Mouse (Mus musculus) hindbrain, embryonic 15.5 days (tissue): ENCODE measurements around the gene Tead1. TPM values are rescaled to one million over a fixed set of nuclear protein-coding genes. Genes with fewer than 3 reads are reported as not detected.

Experiments used
- ATAC-seq: fragments of 200-750 bp; cut with Nextera tagmentation; 2 replicates; pipeline ENCODE4 v1.8.0; 2017; ENCODE audit warnings: low read depth, moderate number of reproducible peaks, moderate TSS enrichment; ENCODE audit not compliant: low FRiP score
- H3K27ac ChIP-seq: fragments of 300-500 bp; sonication (generic); replicated peaks from 2 replicates; pipeline ENCODE4 v1.5.1; 2015; ENCODE audit warnings: mild to moderate bottlenecking, inconsistent platforms
- H3K27me3 ChIP-seq: fragments of 300-500 bp; sonication (generic); 2 replicates; pipeline ENCODE4 v1.6.1; 2015; ENCODE audit warnings: control low read depth, inconsistent platforms
- H3K36me3 ChIP-seq: fragments of 300-500 bp; sonication (generic); 2 replicates; pipeline ENCODE4 v1.6.1; 2015; ENCODE audit warnings: control low read depth, inconsistent platforms
- H3K4me1 ChIP-seq: fragments of 300-500 bp; sonication (generic); replicated peaks from 2 replicates; pipeline ENCODE4 v1.6.1; 2015; ENCODE audit warnings: control low read depth, inconsistent platforms
- H3K4me2 ChIP-seq: fragments of 300-500 bp; sonication (generic); 2 replicates; pipeline ENCODE4 v1.6.1; 2015; ENCODE audit warnings: moderate library complexity, mild to moderate bottlenecking, inconsistent platforms
- H3K4me3 ChIP-seq: fragments of 300-500 bp; sonication (generic); 2 replicates; pipeline ENCODE4 v1.5.1; 2015; ENCODE audit warnings: mild to moderate bottlenecking, inconsistent platforms
- H3K9ac ChIP-seq: fragments of 300-500 bp; sonication (generic); 2 replicates; pipeline ENCODE4 v1.6.1; 2015; ENCODE audit warnings: inconsistent platforms
- H3K9me3 ChIP-seq: fragments of 300-500 bp; sonication (generic); 2 replicates; pipeline ENCODE4 v1.6.1; 2016; ENCODE audit warnings: control low read depth, inconsistent platforms
- WGBS: fragments of 180-500 bp; shearing (Covaris S2); methylation state at CpG from one replicate; pipeline ENCODE4 v1.1.7; 2015; 5-methylcytosine and 5-hydroxymethylcytosine counted together
- polyA plus RNA-seq: library from polyadenylated mRNA; unstranded; fragments of >200 nt; fragmentation: Nextera tagmentation; extraction: Ambion mirVana; gene quantifications from 2 replicates; pipeline ENCODE4 v1.2.1, GENCODE M21; 2015

Gene Tead1
- polyA plus RNA-seq, 1 experiment from 2014 or later, result 15.3 TPM

- H3K4me3 ChIP-seq, result no peak overlapping the region
- no peak for ATAC-seq
- H3K4me2 ChIP-seq, result no peak overlapping the region
- no peak overlapping the region for H3K27ac ChIP-seq
- H3K4me1 ChIP-seq, result no peaks in the 10 kb centered on the region
- no peaks in the 10 kb centered on the region for H3K27me3 ChIP-seq
- no peak overlapping the region for H3K9ac ChIP-seq
- H3K9me3 ChIP-seq, result no peaks in the 10 kb centered on the region
- 0 out of 2 replicates have a peak, but pooled peaks cover 8% of the 10 kb centered on the region for H3K36me3 ChIP-seq
- WGBS, result 91% methylated on average over 6 of the region's 6 CpGs
Observed at GRCm38 (mm10) chr7:112891883-112892282, 212.8 kb downstream of the Tead1 start.

GRCm38 (mm10) chr7:112892595-112892994, 213.5 kb downstream of the Tead1 start:
- Histone ChIP-seq H3K9ac (no peak overlapping the region), H3K4me1 (no peaks in the 10 kb centered on the region), H3K27me3 (no peaks in the 10 kb centered on the region), H3K27ac (no peak overlapping the region), H3K36me3 (0 out of 2 replicates have a peak, but pooled peaks cover 8% of the 10 kb centered on the region), H3K9me3 (no peaks in the 10 kb centered on the region), H3K4me3 (no peak overlapping the region), H3K4me2 (no peak overlapping the region)
- ATAC-seq, result no peak
- WGBS, result 72% methylated on average over 5 of the region's 5 CpGs

GRCm38 (mm10) chr7:112896363-112896762, 217.2 kb downstream of the Tead1 start:
- no peak for ATAC-seq
- 98% methylated on average over 2 of the region's 2 CpGs for WGBS
- Histone ChIP-seq H3K4me1 (no peaks in the 10 kb centered on the region), H3K4me3 (no peak overlapping the region), H3K4me2 (no peak overlapping the region), H3K27me3 (no peaks in the 10 kb centered on the region), H3K9me3 (no peaks in the 10 kb centered on the region), H3K36me3 (0 out of 2 replicates have a peak, but pooled peaks cover 8% of the 10 kb centered on the region), H3K27ac (no peak overlapping the region), H3K9ac (no peak overlapping the region)

GRCm38 (mm10) chr7:112901710-112902109, 222.6 kb downstream of the Tead1 start:
- no peak for ATAC-seq
- Histone ChIP-seq H3K4me3 (no peak overlapping the region), H3K4me1 (no peaks in the 10 kb centered on the region), H3K4me2 (no peak overlapping the region), H3K27ac (no peak overlapping the region), H3K9ac (no peak overlapping the region), H3K27me3 (no peaks in the 10 kb centered on the region), H3K9me3 (no peaks in the 10 kb centered on the region), H3K36me3 (no peaks in the 10 kb centered on the region)
- 94% methylated on average over 7 of the region's 7 CpGs for WGBS

GRCm38 (mm10) chr7:112906848-112907247, 227.7 kb downstream of the Tead1 start:
- H3K4me1 ChIP-seq, result peaks cover 7% of the 10 kb centered on the region; the same call in 1 of the 2 replicates
- no peaks in the 10 kb centered on the region for H3K9me3 ChIP-seq
- ATAC-seq, result no peak
- WGBS, result 56% methylated on average over 5 of the region's 5 CpGs
- H3K9ac ChIP-seq, result no peak overlapping the region
- H3K4me3 ChIP-seq, result no peak overlapping the region
- H3K36me3 ChIP-seq, result no peaks in the 10 kb centered on the region
- no peaks in the 10 kb centered on the region for H3K27me3 ChIP-seq
- no peak overlapping the region for H3K27ac ChIP-seq
- no peak overlapping the region for H3K4me2 ChIP-seq

- Histone ChIP-seq H3K4me2 (no peak overlapping the region), H3K27me3 (no peaks in the 10 kb centered on the region), H3K9me3 (no peaks in the 10 kb centered on the region), H3K9ac (no peak overlapping the region), H3K27ac (no peak overlapping the region), H3K4me1 (peaks cover 7% of the 10 kb centered on the region; the same call in 1 of the 2 replicates), H3K4me3 (no peak overlapping the region), H3K36me3 (no peaks in the 10 kb centered on the region)
- no peak for ATAC-seq
- 56% methylated on average over 2 of the region's 2 CpGs for WGBS
Observed at GRCm38 (mm10) chr7:112907468-112907867, 228.3 kb downstream of the Tead1 start.

GRCm38 (mm10) chr7:112909164-112909563, 230.0 kb downstream of the Tead1 start:
- 91% methylated on average over 10 of the region's 10 CpGs for WGBS
- H3K4me1 ChIP-seq, result peaks cover 7% of the 10 kb centered on the region; the same call in 1 of the 2 replicates

GRCm38 (mm10) chr7:112912969-112913368, 233.9 kb downstream of the Tead1 start:
- H3K4me3 ChIP-seq, result no peak overlapping the region
- H3K9me3 ChIP-seq, result no peaks in the 10 kb centered on the region
- ATAC-seq, result no peak
- H3K36me3 ChIP-seq, result no peaks in the 10 kb centered on the region
- H3K27ac ChIP-seq, result no peak overlapping the region
- H3K9ac ChIP-seq, result no peak overlapping the region
- WGBS, result 83% methylated on average over 3 of the region's 3 CpGs
- no peak overlapping the region for H3K4me2 ChIP-seq
- no peaks in the 10 kb centered on the region for H3K27me3 ChIP-seq
- H3K4me1 ChIP-seq, result peaks cover 9% of the 10 kb centered on the region; the same call in 1 of the 2 replicates

More at GRCm38 (mm10) chr7:112909164-112909563, 230.0 kb downstream of the Tead1 start:
- no peak overlapping the region for H3K27ac ChIP-seq
- H3K4me3 ChIP-seq, result no peak overlapping the region
- no peaks in the 10 kb centered on the region for H3K9me3 ChIP-seq
- no peak overlapping the region for H3K4me2 ChIP-seq
- no peaks in the 10 kb centered on the region for H3K36me3 ChIP-seq
- no peaks in the 10 kb centered on the region for H3K27me3 ChIP-seq
- no peak for ATAC-seq
- H3K9ac ChIP-seq, result no peak overlapping the region

GRCm38 (mm10) chr7:112915571-112915970, 236.5 kb downstream of the Tead1 start:
- Histone ChIP-seq H3K9me3 (no peaks in the 10 kb centered on the region), H3K36me3 (no peaks in the 10 kb centered on the region), H3K4me3 (no peak overlapping the region), H3K9ac (no peak overlapping the region), H3K27ac (no peak overlapping the region), H3K27me3 (no peaks in the 10 kb centered on the region), H3K4me1 (peaks cover 16% of the 10 kb centered on the region), H3K4me2 (no peak overlapping the region)
- ATAC-seq, result no peak
- WGBS, result 65% methylated on average over 4 of the region's 4 CpGs

GRCm38 (mm10) chr7:112917613-112918278, 238.6 kb downstream of the Tead1 start:
- H3K4me3 ChIP-seq, result no peak overlapping the region
- H3K4me2 ChIP-seq, result 0 out of 2 replicates have a peak overlapping the region, but pooled peaks have one; percentile 44
- H3K36me3 ChIP-seq, result no peaks in the 10 kb centered on the region
- peaks cover 16% of the 10 kb centered on the region for H3K4me1 ChIP-seq
- no peaks in the 10 kb centered on the region for H3K27me3 ChIP-seq
- H3K9ac ChIP-seq, result no peak overlapping the region
- no peaks in the 10 kb centered on the region for H3K9me3 ChIP-seq
- no peak for ATAC-seq
- 39% methylated on average over 10 of the region's 10 CpGs for WGBS
- no peak overlapping the region for H3K27ac ChIP-seq

GRCm38 (mm10) chr7:112918279-112918991, 239.3 kb downstream of the Tead1 start:
- no peak; the same call in 1 of the 2 replicates for ATAC-seq
- peak overlapping the region; percentile 44 for H3K4me2 ChIP-seq

GRCm38 (mm10) chr7:112919845-112920244, 240.7 kb downstream of the Tead1 start:
- H3K4me2 ChIP-seq, result no peak overlapping the region
- H3K27ac ChIP-seq, result no peak overlapping the region
- H3K9ac ChIP-seq, result no peak overlapping the region
- H3K4me1 ChIP-seq, result peaks cover 18% of the 10 kb centered on the region
- H3K4me3 ChIP-seq, result no peak overlapping the region
- ATAC-seq, result no peak
- H3K27me3 ChIP-seq, result no peaks in the 10 kb centered on the region
- no peaks in the 10 kb centered on the region for H3K9me3 ChIP-seq
- WGBS, result 2% methylated on average over 4 of the region's 4 CpGs
- H3K36me3 ChIP-seq, result no peaks in the 10 kb centered on the region

More at GRCm38 (mm10) chr7:112918279-112918991, 239.3 kb downstream of the Tead1 start:
- H3K27me3 ChIP-seq, result no peaks in the 10 kb centered on the region
- 0 out of 2 replicates have a peak overlapping the region, but pooled peaks have one; percentile 10 for H3K9ac ChIP-seq
- 40% methylated on average over 22 of the region's 22 CpGs for WGBS
- no peak overlapping the region for H3K4me3 ChIP-seq
- peaks cover 16% of the 10 kb centered on the region for H3K4me1 ChIP-seq
- no peak overlapping the region for H3K27ac ChIP-seq
- no peaks in the 10 kb centered on the region for H3K36me3 ChIP-seq
- no peaks in the 10 kb centered on the region for H3K9me3 ChIP-seq
